Mouse (Mus musculus) embryo, embryonic 11 days (tissue): ENCODE results near the gene Atl3.
"Not testable (repeated sequence)": the region's sequence is repeated elsewhere in the genome, so short reads cannot be mapped to it uniquely, and the experiment has no call there.

Experiments
- DNase-seq: peaks from one replicate; pipeline ENCODE4 v3.0.0-alpha.2; 2015

The Atl3 gene

DNA sequence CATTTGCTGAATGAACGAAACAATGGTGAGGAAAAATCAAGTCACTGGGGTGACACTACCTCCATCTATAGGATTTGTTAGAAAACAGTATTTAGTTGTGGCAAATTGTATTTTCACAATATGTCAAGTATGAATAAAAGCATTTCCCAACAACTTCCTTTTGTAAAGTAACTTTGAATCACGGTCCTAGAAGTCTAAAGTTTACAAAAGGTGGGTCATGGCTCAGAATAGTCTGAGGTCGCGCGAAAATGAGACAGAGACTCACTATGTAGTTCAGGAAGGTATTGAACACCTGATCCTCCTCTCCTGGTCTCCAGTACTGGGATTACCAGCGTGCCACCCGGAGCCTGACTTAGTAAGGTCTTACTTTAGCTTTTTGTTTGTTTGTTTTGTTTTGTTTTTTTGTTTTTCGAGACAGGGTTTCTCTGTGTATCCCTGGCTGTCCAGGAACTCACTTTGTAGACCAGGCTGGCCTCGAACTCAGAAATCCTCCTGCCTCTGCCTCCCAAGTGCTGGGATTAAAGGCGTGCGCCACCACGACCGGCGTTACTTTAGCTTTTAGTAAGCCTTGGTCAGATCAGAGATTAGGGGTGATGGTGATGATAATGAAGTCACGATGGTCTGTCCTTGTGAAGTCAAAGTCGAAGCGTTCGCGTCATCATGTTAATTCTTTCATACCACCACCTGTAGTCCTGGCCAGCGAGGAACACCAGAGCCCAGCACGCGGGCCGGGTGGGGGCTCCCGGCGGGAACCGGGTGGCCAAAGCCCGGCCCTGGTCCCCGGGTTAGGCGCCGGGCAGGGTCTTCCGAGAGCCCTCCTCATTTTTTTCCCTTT lies at the start of gene Atl3:
Gene Atl3, plus strand, starts transcription at position 689 of the 835 bp plus-strand sequence.
- no peak for DNase-seq

DNA sequence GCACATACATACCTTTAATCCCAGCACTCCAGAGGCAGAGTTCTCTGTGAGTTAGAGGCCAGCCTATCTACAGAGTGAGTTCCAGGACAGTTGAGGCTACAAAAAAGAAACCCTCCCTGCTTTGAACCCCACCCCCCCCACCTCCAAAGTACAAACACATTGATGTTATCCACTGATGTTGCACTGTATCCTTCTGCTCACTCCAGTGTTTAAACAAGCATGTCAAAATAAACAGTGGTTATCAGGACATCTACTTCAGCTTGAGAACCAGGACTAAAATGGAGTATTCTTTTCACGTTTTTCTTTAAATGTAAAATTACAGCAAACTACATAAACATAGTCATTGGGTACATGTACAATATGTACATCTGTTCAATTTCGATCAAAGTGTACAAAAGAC lies 48.7 kb upstream of the Atl3 start:
- no peak for DNase-seq

DNA sequence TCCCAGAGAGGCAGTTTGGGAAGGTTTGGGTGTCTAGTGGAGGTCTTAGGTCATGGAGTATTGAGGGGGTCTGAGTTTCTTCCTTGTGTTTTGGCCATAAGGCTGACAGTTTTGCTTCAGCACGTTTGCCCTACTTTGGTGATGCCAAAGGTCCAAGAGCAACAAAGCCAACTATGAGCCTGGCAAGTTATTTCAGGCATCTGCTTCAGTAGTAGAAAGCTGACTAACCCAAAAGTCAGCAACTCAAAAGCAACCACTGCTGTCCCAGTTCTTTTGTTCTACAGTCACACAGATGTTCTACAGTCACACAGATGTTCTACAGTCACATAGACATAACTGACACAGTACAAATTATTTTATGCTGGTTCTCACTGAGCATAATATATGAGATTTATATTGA lies 48.2 kb upstream of the Atl3 start:
- no peak for DNase-seq

DNA sequence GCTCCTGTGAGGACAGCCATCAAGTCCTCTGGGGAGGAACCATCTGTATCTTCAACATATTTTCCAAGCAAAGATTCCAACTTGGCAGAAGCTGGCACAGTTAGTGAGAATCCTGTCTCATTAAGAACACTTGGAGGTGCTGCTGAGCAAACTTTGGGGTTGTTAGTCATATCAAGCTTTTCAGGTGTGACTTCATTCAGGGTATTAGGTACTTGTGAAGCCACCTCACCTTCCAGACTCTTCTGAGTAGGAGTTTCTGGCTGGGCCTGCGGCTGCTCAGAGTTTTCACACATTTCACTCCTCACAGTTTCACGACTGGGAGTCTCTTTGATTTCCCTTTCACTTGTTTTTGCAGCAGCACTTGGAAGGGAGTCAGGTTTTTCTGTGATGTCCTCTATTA lies 37.0 kb upstream of the Atl3 start:
- no peak for DNase-seq

DNA sequence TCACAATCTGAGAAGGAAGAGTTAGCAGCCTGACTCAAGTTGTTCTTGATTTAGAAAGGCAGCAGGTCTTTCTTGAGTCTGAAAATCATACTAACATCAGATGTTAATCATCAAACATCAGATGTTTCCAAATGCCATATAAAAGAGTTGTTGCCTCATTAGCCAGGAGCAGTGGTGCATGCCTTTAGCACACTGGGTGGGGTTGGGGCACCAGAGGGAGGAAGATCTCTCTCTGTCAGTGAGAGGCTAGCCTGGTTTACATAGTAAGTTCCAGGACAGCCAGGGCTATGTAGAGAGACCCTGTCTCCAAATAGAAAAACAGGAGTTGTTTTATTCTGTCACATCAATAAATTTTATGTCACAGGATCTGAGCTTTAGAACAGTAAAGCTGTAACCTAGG lies 34.9 kb upstream of the Atl3 start:
- DNase-seq, result no peak

DNA sequence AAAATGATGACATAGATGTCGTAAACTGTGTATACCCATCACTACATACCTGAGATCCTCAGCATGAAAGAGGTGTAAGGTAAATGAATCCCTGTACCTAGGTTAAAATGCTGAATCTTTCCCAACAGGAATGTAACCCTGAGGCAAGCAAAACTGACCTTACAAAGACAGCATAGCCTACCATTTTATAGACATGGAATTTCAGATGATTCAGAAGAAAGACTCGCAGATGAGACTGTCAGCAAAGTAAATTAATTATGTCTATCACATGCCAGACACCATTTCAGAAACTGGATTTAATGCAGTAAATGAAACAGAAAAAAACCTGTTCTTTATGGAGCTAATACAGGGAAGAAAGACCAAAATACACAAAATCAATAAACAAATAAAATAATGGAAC lies 34.5 kb upstream of the Atl3 start:
- DNase-seq, result no peak

DNA sequence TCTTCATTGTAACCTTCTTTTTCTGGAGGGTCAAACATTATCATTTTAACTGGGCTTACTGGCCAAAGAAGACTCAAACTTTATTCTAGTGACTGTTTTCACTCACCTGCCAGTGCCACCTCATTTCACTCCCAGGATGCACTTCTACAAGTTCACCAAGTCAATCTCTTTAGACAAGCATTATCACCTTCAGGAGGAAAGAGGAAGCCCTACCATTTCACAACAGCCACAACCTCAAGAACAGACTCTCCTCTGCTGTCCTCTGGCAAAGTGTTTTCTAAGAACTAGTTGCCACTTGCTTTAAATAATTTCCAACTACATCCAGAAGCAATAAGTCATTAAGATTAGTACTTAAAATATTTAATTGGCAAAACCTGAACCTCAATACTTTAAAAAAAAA lies 25.9 kb upstream of the Atl3 start:
- no peak for DNase-seq

DNA sequence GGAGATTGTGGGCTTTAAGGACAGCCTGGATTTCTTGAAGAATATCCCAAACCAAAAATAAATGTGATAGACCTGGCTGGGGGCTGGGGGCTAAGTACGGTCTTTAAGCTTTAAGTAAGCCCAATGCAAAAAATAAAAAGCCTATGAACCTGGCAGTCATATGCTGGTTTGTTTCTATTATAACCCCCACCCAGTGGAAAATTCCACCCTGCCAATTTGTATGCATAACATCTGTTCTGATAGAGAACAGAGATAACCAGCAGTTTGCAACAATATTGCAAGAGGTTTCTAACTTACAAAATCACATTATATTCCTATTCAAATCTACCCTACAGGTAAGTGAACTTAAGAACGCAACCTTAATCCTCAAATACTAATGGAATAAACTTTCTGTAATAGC lies 23.2 kb upstream of the Atl3 start:
- no peak for DNase-seq

DNA sequence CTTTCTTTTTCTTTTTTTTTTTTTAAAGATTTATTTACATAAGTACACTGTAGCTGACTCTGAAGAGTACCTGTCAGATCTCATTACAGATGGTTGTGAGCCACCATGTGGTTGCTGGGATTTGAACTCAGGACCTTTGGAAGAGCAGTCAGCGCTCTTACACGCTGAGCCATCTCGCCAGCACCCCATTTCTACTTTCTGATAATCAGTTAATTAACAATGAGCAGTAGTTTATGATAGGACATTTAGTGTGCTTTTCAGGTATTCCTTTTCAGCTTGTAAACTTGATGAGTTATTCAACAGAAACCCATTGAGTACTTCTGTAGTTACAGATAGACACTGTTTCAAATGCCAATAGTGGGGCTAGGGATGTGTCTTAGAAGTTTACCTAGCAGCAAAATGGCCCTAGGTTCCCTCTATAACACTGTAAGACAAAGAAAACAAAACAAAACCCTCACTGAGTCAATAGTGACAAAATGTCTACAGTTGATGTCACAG lies 14.0 kb upstream of the Atl3 start:
- DNase-seq, result no peak

DNA sequence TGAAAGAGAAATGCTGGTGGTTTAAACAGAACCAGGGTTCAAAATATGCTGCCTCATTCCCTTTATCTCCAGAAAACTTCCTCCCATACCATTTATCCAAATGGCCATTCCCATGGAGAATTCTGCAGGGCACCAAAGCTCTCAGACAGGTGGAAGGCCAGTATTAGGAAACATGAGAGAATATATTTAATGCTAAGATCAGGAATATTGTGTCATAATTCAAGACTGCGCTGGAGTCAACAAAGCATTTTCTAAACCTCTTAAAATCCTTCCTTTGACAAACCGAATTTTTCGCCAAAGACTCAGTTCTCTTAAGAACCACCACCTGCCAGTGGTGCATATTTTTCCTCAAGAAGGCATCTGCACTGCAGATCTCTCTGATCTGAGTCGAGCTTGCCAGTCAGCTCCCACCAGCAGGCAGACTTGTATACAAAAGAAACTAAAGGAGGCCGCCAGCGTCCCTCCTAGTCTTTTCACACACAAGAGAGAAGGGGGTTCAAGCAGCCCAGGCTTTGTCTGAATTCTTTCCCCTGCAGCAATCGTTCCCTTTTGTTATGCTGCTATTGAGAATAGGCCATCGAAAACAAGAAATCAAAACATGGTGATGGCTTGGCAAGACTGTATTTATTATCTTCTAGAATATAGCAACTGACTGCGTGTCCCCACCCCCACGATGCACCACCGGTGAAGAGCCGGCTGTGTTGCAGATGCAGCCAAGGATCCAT lies 12.1 kb upstream of the Atl3 start:
- DNase-seq, result peak; percentile 70

DNA sequence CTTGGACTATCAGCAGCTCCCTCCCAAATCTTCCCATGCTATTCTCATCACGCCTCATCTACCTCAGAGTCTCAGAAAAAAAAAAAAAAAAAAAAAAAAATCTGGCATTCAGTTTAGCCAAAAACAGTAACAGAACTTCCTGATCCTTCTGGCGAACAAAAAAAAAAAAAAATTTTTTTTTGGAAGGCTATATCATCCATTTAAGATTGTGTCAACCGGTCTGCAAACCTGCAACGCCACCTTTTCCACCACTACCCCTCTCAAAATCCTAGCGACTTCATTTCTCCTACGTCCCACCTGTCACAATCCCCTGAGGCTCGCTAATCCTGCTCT lies 11.6 kb upstream of the Atl3 start:
- DNase-seq, result no peak

DNA sequence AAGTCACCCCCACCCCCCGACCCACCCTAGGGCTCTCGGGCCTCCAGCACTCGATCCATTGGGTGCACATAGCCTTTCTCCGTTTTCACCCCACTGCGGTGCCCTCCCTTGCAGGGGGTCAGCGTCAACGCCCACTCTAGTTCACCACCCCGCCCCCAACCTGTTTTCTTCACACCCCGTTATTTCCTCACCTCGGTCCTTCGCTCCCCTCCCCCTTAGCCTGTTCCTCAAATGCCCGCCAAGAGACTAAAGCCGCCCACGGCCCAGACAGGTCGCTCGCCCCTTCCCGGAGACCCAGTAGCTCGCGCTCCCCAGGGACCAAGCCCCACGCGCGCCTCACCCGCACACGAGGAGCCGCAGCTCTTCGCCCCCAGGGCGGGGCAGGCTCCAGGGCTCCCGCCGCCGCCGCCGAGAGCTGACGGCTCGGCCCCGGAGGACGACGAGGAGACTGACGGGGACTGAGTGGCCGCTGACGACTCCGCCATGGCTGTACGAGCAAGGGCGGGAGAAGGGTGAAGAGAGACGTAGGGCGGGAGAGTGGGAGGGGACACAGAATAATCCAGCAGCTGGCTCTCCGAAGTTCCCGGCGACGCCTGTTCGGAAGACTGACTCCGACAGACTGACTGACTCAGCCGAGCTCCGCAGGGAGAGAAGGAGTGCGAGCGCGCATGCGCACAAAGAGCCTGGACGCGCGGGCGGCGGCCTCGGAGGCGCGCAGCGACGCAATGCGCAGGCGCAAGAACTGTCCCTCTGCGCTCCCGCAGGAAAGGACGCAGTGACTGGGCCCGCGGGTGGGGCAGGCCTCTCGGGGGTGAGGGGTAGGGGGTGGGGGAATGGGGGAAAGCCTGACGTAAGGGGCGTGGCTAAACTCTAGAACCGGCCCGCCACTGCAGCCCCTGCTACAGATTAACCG lies 11.0 kb upstream of the Atl3 start, which contains the start of gene Rtn3:
Gene Rtn3, minus strand, starts transcription at position 683 of the 913 bp plus-strand sequence.
- DNase-seq, result peak; percentile 99

DNA sequence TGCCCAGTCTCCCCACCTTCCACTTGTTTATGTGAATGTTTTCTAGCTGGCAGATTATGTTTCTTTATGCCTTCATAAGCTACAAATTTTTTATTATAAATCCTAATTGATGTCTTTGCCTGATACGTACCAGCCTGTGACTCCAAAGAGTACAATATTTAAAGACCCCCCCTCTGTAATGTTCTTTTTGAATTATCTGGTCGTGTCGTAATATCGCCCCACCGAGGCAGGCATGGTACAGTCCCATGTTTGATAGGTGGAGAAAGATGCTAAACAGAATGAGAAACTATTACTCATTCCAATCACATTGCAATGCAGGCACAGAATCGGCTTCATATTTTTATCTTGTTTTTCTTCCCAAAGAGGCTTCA lies 10.3 kb upstream of the Atl3 start:
- DNase-seq, result peak; percentile 76

DNA sequence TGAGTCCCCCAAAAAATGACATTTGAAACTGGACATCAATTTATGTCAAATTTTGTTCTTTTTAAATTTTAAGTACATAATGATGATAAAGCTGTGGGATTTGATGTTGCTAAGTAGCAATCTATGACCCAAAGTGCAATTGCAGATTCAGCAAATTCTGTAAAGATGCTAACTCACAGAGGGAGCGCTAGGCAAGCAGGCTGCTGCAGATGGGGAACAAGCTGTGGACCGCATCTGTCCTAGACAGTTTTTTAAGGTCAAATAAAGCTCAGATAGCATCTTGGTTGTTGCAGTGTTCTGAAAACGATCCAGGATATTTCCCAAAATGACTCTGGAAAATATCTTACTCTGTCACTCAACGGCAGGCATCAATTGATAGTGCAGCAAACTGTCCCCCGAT lies 9.8 kb upstream of the Atl3 start:
- DNase-seq, result peak; percentile 6

DNA sequence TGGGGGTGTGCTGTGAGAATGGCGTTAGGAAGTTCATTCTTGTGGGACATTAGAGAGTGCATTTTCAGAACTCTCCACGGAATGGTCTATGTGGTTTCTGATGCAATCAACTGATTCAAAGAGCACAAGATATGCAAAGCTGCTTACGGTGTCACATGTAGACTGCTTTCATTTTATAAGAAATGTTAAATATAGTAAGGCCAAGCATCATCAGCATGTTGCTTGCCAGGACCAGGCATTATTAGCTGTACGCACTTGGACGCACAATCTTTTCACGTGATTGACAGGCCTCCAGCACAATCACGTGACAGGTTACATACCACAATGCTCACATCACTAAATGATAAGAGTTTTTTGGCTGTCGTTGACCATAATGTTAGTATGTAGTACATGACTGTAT lies 6.2 kb upstream of the Atl3 start:
- DNase-seq, result no peak

DNA sequence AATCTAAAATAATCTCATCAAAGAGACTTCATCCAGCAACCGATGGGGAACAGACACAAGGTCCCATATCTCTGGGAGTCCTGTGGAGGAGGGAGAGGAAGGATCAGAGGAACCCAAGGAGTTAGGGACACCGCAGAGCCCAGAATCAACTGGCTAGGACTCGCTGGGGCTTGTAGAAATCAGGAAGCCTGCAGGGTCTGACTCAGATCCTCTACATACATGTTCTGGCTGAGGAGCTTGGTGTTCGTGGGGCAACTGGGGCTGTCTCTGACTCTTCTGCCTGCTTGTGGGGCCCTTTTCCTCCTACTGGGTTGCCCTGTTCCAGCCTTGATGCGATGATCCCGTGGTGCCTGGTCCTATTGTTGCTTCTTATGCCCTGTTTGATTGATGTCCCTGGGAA lies 1.9 kb upstream of the Atl3 start:
- no peak for DNase-seq

DNA sequence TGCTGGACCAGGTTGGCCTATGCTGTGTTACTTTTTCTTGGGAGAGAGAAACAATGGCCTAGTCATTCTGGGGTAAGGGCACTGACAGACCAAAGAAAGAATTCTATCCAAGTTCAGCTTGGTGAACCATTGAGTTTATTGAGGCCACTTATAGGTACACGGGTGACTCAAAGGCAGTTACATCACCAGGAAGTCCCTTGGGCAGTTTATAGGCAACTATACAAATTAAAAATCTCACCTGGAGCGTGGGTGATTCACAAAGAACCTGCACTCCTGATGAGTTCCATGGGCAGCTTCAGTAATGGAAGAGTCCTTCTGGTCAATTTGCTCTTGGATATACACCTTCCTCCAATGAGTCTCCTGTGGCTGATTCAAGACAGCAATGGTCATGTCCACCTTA lies 1.2 kb upstream of the Atl3 start:
- DNase-seq, result no peak

DNA sequence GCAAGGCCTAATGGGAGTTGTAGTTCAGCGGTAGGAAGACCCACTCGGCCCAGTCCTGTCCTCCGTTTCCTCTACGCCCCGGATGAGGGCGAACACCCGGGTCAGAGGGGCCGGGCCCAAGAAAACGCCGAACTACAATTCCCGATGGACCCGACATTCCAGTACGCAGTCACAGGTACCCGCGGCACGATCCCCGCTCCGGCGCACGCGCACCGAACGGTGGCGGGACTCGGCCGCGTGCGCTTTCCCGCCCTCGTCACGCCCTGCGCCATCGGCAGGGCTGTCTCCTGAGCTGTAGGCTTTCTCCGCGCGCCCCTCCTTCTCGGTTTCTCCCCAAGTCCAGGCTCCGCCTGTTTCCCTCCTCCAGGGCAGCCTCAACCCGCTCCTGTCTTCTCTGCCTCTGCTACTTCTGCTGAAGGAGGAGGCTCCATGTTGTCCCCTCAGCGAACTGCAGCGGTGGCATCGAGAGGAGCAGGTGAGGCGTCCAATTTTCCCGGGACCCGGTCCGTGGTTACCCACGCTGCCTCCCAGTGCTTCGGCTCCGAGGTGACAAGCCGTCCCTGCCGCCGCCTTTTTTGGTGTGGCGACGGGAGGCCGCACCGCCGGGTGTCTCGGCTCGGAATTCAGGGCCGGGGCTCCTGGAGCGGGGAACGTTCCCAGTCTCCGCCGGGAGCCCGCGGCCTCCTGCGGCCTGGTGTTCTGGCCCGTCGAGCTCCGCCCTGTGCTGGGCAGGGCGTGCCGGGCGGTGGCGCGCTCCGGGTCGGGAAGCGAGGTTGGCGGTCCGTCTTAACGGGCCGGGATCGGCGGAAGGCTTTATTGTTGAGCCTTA lies 561 bp downstream of the Atl3 start:
- peak; percentile 96 for DNase-seq

DNA sequence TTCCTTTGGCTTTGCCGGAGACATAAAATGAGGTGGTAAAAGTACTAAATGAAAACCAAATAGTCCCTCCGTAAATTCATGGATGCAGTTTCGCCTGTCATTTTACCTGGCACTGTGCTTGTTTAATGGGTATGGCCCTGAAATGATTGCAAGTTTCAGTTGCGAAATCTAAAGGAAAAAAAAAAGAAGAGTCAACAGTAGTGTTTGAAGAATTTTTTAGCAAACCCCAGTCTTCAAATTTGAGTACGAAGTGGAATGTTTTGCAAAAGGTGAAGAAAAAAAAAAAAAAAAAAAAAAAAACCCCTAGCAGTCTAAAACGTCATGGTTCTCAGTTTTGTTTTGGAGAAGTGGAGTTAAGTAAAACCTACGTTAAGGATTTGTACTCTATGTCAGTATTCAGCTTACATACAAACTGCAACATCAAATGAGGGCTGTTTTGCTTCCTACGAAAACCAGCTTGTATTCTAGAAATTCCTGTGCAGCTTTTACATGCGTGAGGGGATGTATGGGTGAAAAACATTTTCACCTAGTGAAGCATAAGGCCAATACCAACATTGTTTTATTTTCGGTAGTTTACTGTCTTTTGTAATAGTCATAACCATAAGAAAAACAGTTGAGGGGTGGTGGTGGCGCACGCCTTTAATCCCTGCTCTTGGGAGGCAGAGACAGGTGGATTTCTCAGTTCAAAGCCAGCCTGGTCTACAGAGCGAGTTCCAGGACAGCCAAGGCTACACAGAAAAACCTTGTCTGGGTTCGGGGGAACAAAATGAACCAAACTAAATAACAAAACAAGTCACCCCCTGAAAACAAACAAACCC lies 1.6 kb downstream of the Atl3 start:
- DNase-seq, result peak; percentile 10

DNA sequence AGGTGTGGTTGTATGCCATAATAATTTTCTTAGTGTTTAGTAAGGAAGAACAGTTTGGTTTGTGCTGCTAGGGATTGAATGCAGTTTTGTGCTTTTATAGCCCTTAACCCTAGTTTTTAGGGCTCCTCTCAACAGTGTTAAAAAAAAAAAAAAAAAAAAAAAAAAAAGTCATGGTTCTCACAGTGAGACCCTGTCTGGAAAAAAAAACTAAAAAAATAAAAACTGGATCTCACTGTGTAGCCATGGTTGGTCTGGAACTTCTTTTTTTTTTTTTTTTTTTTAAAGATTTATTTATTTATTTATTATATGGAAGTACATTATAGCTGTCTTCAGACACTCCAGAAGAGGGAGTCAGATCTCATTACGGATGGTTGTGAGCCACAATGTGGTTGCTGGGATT lies 2.2 kb downstream of the Atl3 start:
- not testable (repeated sequence) for DNase-seq

DNA sequence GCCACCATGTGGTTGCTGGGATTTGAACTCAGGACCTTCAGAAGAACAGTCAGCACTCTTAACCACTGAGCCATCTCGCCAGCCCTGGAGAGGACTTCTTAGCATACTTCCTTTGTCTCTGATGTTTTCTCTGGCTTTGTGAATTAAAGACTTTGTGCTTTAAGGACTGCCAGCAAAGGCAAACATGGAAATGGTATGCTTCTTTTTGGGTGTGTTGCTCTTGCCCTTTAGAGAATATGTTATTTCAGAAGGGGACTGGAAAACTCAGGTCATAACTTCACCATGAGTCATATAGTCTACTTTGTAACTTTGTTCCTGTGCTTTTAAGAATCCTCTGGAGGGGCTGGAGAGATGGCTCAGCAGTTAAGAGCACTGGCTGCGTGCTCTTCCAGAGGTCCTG lies 5.0 kb downstream of the Atl3 start:
- DNase-seq, result no peak

DNA sequence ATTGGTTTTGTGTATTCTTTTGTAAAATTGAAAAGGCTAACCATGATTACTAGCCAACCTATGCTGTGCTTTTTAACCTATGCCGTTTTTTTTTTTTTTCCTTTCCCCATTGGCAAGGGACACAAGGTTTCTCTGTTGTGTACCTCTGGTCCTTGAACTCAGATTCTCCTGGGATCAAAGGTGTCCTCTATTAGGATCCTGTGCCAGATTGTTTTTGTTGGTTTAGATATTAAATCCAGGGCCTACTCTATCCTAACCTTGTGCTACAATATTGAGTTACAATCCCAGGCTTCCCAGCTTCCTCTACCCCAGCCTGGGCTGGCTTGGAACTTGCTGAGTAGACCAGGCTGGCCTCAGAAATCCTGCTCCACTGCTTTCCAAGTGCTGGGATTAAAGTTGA lies 6.9 kb downstream of the Atl3 start:
- no peak for DNase-seq
